Mouse (Mus musculus): ENCODE data around the gene Wwox.

DNA sequence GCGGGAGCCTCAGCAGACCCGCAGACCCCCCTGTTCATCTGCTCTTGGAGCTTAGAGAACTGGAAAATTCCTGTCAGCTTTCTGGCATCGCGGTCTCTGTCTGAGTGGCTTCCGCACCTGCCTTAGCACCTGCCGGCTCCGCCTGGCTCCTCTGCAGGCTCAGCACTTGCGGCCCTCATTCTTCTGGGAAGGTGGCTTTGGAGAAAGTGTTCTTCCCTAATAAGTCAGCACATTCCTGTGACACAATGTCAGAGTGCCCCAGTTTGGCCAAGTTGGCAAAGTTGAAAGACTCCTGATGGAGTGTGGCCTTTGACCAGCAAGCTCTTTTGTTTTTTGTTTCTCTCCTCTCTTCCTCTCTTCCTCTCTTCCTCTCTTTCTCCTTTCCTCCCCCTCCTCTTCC is 343.9 kb downstream of the Wwox start:
- TF ChIP-seq HCFC1 (IDR thresholded peaks at IDR 0.05; ENCODE audit: borderline replicate concordance, insufficient read depth, low read length) (no peak), ZNF384 (IDR thresholded peaks at IDR 0.05; ENCODE audit: low read depth, low read length) (no peak), CHD2 (IDR thresholded peaks at IDR 0.05; ENCODE audit: low read depth, low read length) (no peak)

All from ES-E14 (cell line).